Mouse (Mus musculus) cerebellum, adult 8-10 months (tissue): ENCODE data around the gene Smyd5.

ENCODE experiments used
- DNase-seq: peaks from one replicate; pipeline ENCODE4 v3.0.0; 2022

The Smyd5 gene

GRCm38 (mm10) chr6:85450697-85451663 lies 19.2 kb downstream of the Smyd5 start, which contains the start of gene Cct7:
Gene Cct7 (plus strand): TSS chr6:85451514.
- peak; percentile 97 for DNase-seq

- DNase-seq = peak; percentile 95
These were observed 20.0 kb downstream of the Smyd5 start, which contains the start of gene Pradc1 for GRCm38 (mm10) chr6:85451664-85452410. Gene Pradc1 (minus strand): TSS chr6:85451970.

GRCm38 (mm10) chr6:85452411-85452665 lies 20.5 kb downstream of the Smyd5 start:
- no peak for DNase-seq

- no peak for DNase-seq
These were observed 21.0 kb downstream of the Smyd5 start for GRCm38 (mm10) chr6:85452816-85453215.

- no peak for DNase-seq
These were observed 27.8 kb downstream of the Smyd5 start for GRCm38 (mm10) chr6:85459621-85460020.

GRCm38 (mm10) chr6:85465381-85465780 lies 33.6 kb downstream of the Smyd5 start:
- DNase-seq = no peak

GRCm38 (mm10) chr6:85469660-85470430 lies 38.1 kb downstream of the Smyd5 start:
- no peak for DNase-seq

- no peak for DNase-seq
These were observed 40.2 kb downstream of the Smyd5 start for GRCm38 (mm10) chr6:85471962-85472361.

GRCm38 (mm10) chr6:85472542-85472941 lies 40.8 kb downstream of the Smyd5 start:
- no peak for DNase-seq

GRCm38 (mm10) chr6:85475581-85475980 lies 43.8 kb downstream of the Smyd5 start:
- no peak for DNase-seq

GRCm38 (mm10) chr6:85477366-85477917 lies 45.7 kb downstream of the Smyd5 start:
- no peak for DNase-seq

- DNase-seq = no peak
These were observed 46.6 kb downstream of the Smyd5 start for GRCm38 (mm10) chr6:85478416-85478815.

GRCm38 (mm10) chr6:85479979-85480378 lies 48.2 kb downstream of the Smyd5 start:
- DNase-seq = no peak

- no peak for DNase-seq
These were observed 48.9 kb downstream of the Smyd5 start for GRCm38 (mm10) chr6:85480685-85481084.

- peak; percentile 40 for DNase-seq
These were observed 52.3 kb downstream of the Smyd5 start for GRCm38 (mm10) chr6:85483843-85484721.

GRCm38 (mm10) chr6:85485738-85486137 lies 53.9 kb downstream of the Smyd5 start:
- DNase-seq = no peak

- no peak for DNase-seq
These were observed 56.7 kb downstream of the Smyd5 start for GRCm38 (mm10) chr6:85488510-85488909.

- no peak for DNase-seq
These were observed 57.9 kb downstream of the Smyd5 start for GRCm38 (mm10) chr6:85489717-85490116.

GRCm38 (mm10) chr6:85490252-85490651 lies 58.5 kb downstream of the Smyd5 start:
- DNase-seq = no peak

GRCm38 (mm10) chr6:85491606-85492005 lies 59.8 kb downstream of the Smyd5 start:
- DNase-seq = no peak
